Mouse (Mus musculus) left cerebral cortex, adult 9 months (tissue): Measurements from ENCODE around the gene Galnt10.
A peak's percentile ranks its signal among the peaks of the same experiment; 100 is the strongest.

Source experiments
- DNase-seq, 2 experiments: peaks; one replicate each; pipeline ENCODE4 v3.0.0; 2022; ENCODE audit warnings: low spot score in 2 of 2

The Galnt10 gene

DNA sequence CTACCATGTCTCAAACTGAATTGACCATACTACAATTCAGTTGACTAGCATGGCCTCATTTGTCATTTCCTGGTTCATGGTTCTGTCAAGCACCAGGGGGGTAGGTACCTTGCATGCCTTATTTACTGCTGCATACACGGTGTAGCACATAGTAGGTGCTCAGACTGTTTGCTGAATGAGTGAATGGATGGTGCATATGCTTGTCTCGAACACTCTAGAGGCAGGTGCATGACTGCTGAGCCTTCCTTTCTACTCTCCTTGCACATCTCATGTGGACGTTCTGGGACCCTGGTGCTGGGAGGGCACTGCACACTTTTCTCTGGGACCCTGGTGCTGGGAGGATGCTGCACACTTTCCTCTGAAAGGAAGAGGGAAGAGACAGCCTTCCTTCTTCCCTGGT lies 13.0 kb downstream of the Galnt10 start:
- no peak for DNase-seq

DNA sequence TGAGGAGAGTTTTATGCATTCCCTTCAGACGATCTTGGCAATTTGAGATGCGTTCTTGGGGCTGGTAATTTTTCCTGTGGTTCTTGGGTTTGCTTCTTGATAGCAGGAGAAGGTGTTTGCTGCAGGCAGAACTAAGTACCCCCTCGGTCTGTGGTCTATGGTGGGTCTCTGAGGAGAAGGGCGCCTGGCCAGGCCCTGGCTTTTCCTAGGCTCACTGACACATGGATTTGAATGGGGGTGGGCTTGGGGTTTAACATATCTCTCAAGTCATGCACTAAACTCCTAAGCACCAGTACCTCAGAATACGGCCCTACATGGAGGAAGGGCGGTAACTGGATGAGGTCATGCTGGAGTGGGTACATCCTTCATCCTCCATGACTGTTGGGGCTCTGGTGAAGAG lies 13.5 kb downstream of the Galnt10 start:
- DNase-seq, result no peak

DNA sequence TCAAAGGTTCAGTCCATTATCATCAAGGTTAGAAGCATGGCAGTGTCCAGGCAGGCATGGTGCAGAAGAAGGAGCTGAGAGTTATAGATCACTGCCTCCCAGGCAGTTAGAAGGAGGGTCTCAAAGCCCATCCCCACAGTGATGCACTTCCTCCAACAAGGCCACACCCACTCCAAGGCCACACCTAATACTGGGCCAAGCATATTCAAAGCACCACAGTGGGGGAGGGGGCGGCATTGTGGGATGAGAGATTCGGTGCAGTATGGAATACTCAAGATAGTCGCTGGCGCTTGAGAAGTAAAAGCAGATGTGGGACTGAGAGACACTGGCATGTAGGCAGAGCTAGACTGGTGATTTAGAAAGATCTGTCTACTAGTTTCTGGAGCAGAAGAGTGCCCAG lies 14.9 kb downstream of the Galnt10 start:
- no peak for DNase-seq

DNA sequence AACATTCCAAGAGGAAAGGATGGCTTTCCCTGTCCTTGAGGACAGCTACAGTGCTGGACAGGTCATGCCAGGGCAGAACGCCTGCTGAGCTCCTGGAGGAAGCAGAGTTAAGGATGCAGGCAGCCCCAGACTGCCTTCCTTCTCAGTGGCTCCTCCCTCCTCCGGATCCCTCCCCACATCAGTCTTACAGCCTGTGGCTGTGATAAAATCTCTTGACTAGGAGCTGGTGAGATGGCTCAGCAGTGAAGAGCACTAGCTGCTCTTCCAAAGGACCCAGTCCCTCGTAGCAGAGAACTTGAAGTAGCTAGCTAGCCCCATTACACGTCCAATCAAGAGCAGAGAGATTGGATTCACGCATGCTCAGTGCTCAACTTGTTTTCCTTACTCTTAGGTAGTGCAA lies 15.6 kb downstream of the Galnt10 start:
- DNase-seq, result no peak

DNA sequence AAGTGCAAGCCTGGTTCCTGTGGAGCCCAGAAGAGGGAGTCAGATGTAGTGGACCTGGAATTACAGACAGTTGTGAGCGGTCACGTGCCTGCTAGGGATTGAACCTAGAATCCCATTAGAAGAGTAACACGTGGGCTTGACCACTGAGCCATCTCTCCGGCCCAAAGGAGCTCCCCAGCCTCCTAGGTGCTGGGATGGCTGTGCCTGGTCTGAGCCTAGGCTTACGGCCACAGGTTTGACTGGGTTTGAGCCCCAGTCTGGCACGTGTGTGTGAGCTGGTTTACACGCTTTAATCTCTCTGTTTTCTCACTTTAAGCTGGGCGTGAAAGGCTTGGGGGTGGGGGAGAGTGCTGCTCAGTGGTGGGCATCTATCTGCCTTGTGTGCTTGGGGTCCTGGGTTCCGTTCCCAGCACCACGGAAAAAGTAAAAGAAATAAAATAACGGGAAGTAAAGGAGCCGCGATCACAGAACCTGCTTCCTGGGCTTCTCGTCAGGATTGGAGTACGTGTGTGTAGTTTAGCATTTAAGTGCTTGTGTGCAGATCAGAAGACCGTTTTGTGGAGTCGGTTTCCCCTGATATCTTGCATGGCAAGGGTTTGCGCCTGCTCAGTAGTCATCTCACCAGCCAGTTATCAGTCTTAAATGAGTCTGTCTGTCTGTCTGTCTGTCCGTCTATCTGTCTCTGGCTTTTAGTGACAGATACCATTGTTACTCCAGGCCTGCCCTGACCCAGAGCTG lies 16.4 kb downstream of the Galnt10 start:
- DNase-seq, result no peak

DNA sequence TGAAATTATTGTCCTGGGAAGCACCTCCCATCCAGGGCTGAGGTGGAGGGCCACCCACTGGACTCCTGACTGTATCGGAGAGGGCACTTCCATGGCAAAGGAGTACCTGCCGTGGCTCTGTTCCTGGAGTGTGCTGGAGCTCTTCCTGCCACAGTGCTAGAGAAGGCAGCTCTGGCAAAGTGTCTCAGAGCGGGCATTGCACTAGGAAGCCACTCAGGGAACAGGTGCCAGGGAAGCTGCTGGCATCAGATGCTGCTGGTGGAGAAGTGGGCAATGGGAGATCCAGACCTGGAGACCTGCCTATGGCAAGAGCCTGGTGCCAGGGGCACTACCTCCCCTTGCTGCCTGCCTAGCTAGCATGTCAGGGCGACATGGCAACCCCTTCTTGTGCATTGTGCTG lies 17.0 kb downstream of the Galnt10 start:
- no peak for DNase-seq

DNA sequence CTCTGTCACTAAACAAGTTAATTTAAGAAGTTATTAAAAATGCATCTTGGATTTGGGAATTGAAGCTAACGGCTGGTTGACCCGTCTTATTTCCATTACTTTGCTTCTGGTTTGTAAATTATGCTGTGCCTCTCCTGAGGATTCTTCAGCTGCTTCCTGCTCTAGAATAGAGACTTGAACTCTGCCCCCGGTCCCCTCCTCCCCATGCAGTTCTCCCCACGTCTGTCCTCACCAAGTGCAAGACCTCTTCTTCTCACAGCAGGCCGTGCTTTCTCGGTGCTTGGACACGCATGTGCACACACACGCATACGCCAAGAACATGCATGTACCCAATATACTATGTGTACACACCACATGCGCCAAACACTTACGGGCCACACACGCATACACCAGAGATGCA lies 18.0 kb downstream of the Galnt10 start:
- DNase-seq, result no peak

DNA sequence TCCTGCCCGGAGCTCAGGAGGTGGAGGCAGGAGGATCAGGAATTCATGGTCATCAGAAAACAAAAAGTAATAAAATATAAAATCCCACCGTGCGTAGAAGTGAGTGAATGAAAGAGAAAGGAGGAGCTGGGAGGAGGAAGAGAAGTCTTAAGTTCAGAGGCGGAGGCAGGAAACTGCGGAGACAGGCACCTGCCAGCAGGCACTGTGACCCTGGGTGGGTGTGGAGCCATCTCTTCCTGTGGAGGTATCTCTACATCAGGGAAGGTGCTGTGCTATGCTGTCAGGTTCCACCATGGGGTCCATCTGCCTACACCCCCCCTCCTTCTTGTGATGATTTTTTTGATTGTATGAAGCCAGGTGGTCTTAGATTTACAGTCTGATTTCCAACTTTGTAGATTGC lies 19.5 kb downstream of the Galnt10 start:
- DNase-seq, result no peak

DNA sequence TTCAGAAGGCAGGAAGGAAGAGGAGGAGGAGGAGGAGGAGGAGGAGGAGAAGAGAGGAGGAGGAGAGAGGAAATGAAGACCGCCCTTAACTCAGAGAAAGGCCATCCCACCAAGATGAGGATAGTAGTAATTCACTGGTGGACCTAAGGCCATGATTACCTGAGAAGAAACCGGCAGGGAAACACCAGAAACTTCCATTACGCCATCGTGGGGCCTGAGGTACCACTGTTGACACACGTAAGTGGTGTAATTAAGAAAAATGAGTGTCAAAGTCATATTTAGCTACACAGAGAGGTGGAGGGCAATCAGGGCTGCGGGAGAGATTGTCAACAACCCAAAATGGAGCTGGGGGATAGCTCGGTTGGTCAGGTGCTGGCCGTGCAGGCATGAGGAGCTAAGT lies 23.0 kb downstream of the Galnt10 start:
- DNase-seq, result no peak

DNA sequence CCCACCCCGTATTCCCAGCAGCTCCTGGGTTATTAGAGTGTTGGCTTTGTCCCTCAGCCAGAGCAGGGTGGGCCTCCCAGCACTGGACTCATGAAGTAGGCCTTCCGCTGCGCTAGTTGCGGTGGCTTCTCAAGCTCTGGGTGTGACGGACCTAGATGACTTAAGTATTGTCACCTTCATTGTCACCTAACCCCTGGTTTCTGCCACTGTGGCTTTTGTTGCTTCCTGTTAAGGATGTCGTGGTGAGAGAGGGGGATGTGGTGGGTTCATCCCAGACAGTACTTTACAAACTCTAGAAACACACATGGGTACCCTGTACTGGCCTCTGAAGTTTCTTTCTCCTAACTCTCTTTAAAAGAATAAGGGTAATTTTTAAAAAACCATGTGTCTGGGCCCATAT lies 24.3 kb downstream of the Galnt10 start:
- no peak for DNase-seq

DNA sequence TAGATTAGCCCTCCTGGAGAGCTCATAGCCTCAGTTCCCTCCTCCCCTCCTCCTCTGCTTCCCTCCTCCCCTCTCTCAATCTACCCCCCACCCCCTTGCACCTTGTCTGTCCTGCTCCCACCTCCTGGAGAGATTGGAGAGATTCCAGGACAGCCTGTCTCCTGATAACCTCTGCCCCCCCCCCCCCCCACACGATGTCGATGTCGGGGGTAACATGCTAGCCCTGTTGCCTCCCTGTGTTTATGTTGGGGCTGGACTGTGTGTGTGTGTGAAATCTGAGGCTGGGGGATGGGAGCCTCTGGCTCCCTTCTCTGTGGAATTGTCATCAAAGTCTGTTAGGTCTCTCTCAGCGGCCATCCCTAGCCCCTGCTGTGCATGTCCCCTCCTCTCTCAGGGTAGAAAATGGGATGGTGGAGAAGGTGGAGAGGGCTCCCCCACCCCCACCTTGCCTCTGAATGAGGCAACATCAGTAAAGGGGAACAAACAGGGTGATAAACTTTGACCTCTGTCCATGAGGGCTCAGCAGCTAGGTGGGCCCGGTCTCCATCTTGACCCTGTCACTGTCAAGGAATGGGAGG lies 26.0 kb downstream of the Galnt10 start:
- DNase-seq, result no peak

DNA sequence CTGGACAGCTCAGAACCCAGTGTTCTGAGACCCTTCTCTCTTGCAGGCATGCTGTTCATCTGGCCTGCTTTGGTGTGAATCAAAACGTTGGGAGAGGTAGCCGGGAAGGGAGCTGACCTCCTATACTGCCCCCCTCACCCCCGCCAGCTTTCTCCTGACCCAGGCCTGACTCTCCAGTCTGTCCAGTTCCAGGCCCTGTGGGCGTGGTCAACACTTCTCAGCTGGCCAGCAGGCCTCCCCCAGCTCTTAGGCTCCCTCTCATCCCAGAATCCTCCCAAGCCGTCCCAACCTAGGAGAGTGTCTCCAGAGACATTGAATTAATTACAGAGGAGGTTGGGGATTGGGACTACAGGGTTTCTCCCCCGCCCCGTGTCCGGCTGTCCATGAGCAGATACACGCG lies 26.6 kb downstream of the Galnt10 start:
- DNase-seq, result no peak

DNA sequence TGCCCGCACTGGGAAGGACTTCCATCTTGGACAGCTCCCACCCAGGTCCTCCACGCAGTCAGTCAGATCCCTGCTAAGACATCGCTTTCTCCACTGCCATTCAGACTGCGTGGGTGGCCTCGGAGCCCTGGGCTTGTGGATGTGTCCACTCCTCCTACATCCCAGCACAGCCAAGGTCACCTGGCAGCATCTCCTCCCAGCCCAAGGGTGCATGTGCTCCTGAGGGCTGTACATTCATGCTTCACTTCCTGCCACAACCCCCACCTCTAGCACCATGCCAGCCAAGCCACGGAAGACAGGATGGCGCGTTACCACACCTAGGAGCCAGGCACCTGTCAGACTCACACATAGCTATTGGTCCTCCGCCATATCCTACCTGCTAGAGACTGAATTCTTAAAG lies 27.8 kb downstream of the Galnt10 start:
- no peak for DNase-seq

DNA sequence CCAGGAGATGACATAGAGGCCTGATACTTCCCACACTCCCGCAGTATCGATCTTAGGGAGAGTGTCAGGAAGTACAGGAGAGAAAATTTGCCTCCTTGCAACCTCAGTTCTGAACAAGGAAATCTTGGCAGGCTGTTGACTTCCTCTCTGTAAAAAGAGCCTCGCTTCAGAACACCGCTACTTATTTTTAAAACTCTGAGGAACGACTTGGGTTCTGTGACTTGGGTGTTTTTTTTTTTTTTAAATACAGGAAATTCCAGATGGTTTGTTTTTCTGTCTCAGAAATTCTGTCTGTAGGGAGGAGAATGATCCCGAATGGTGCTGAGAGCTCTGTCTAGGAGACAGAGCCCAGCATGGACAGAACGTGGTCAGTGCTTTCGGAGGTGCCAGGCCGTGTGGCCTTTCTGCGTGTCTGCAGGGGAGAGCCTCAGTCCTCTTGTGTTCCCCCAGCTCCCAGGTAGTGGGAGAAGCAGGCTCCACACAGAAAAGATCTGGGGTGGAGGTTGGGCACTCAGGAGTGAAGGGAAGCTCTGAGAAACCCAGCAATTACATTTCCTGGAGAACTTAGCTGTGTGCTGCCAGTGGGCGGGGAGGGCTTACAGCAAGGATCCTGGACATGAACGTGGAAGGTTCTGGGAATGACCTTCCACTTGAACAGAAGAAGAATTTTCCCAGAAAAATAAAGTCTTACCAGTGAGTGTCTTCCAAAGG lies 28.9 kb downstream of the Galnt10 start:
- peak; percentile 19 to 25 for DNase-seq

DNA sequence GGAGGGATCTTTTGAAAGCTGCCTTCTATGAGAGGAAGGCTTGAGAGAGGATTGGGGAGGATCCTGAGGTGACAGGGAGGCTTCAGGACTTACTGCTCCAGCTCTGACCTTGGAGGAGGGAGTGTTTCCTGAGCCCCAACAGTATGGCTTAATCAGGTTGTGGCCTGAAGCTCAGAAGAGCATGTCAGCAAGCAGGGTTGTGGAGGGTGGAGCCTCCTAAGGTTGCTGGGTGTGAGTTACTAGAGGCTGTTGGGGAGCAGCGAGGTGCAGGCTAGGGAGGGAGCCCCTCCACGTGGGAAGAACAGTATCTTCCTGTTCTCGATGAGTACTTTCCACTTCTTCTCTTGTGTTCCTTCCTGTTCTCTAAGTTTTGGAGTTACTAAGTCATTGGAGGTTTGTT lies 32.0 kb downstream of the Galnt10 start:
- no peak for DNase-seq

DNA sequence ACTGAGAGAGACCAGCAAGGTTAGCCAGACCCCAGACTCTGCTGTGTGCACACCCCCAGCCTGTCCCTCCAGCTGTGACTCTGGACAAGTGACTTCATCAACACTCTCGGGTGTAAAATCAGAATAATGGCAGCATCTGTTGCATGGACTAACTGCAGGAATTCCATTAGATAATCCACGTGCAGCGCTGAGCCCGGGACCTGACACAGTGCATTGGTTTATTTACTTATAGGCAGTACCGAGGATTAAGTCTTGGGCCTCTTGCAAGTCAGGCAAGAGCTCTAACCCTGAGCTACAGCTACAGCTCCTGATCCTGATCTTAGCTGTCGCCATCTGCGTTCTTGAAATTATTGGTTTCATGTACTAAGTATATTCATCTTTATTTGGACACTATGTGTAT lies 37.3 kb downstream of the Galnt10 start:
- no peak for DNase-seq

DNA sequence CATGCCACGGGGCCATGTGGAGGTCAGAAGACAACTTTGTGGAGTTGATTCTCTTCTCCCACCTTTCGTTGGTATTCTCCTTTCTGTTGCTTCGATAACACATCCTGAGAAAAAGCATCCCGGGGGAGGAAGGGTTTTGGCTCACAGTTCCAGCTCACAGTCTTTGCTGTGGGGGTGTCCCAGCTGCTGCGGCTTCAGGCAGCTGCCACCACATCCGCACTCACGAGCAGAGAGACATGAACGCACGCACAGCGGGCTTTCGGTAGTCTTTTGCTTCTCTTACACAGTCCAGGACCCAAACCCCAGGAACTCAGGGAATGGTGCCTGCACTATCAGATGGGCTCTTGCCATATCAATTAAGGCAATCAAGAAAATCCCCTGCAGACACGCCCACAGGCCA lies 37.9 kb downstream of the Galnt10 start:
- DNase-seq, result peak in 1 of 2 experiments; percentile 17

DNA sequence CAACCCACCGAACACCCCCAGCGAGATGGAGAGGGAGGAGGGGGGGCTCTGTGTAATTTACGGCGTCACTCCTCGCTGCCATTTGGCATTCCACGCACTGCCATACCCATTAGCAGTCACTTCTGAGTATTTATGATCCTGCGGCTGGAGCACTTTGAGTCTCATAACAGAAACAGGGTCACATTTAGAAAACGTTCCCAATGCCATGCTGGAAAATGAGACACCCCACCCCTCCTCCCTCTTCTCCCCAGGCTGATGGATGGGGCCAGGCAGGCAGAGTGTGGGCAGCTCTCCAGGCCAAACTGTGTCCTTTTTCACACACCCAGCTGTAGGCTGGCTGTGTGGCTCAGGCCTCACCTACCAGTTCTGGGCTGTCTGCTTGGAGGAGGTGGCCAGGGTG lies 38.7 kb downstream of the Galnt10 start:
- no peak for DNase-seq

DNA sequence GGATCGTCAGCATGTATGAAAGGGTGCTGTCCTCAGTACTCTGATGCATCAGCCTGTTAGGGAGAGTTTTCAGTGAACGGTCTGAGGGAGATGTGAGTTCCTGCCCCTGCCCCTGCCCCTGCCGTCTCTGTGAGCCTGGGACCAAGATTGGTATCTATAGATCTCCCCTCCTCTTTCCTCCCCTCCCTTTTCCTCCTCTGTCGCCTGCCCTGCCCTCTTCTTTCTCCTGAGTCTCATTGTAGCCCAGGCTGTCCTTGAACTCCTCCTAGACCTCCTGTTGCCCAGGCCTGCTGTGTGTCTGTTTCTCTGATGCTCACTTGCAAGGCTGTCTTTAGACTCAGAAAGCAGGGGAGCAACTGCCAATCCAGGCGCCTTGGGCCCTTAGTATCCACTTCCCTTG lies 39.6 kb downstream of the Galnt10 start:
- DNase-seq, result no peak

DNA sequence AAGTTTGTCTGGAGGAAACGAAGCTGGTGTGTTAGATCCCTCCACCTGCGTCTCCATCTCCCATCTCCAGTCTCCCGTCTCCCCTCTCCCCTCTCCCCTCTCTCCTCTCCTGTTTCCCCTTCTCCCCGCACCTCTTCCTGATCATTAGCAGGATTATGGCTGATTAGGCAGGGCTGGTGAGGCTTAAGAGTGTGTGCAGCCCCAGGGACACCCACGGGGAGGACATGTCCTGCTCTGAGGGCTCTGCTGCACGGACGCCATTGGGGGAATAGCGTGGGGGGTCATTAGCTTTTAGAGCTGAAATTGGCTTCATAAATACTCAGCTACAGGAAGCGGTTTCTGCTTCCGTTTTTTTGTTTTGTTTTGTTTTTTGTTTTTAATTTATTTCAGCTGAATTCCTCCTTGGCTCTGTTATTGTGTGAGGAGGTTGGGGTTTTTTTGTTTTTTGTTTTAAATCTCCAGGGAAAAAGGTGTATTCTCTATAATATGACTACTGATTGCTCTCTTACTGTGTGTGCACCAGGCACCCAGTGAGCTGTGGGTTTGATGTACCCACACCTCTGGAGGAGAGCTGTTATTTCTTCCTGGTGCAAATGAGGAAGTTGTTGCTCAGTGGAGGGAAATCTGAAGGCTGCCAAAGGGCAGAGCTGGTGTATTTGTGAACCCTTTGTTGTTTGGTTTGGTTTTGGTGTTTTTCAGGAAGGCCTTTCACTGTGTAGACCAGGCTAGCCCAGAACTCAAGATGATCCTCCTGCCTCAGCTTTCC lies 40.6 kb downstream of the Galnt10 start:
- no peak for DNase-seq

DNA sequence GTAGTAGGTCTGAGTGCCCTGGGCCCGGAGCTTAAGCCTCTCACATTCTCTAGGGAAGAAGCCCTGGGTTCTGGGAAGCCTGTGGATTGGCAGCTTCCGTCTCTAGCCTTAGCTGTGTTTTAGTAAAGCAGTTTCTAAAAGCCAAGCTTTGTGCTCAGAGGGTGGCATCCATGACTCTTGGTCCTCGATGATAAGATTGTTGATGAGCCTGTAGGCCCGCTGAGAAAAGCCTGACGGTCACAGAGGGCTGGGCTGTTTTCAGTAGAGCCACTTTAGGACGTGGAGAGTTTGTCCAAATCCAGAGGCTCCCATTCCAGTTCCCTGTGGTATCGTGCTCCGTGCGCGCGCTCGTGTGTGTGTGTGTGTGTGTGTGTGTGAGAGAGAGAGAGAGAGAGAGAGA lies 41.6 kb downstream of the Galnt10 start:
- no peak for DNase-seq

DNA sequence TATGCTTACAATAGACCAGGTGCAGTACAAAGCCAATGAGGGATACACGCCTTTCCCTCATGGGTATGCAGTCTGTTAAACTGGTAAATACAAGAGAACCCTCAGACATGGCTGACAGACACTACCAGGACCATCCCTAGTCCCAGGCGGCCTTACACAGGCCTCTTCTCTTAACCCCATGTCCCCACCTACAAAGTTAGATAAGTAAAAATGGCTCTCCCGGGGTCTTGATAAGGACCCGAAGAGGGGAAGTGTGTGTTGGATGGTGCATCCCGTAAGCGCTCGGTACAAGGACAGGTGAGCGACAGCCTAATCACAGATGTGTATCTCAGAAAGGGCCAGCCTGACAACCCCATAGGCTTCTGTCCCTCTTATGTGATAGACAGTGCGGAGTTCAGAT lies 42.0 kb downstream of the Galnt10 start:
- no peak for DNase-seq
